Mouse (Mus musculus): ENCODE measurements at regions not wholly inside any gene's neighbourhood (a gene's known extent, or its start where the extent isn't known, plus 50 kb on each side); places are given as distances from the start of the nearest gene placed in this dataset.

GRCm38 (mm10) chr9:72198976-72199375 is 75.7 kb upstream of the Zfp280d start:
- no peaks in the 10 kb centered on the region for H3K27me3 ChIP-seq (ENCODE audit: control insufficient read depth, insufficient read depth, low read length)
- H3K9me3 ChIP-seq (replicated peaks; ENCODE audit: control insufficient read depth, low read length) = no peaks in the 10 kb centered on the region
- H3K4me1 ChIP-seq (ENCODE audit: control insufficient read depth, insufficient read depth, low read length) = no peaks in the 10 kb centered on the region
- ATAC-seq (replicated peaks; ENCODE audit: insufficient number of reproducible peaks, low FRiP score, low TSS enrichment) = no peak
- 82% methylated on average over 5 of the region's 5 CpGs for WGBS (ENCODE audit: insufficient replicate concordance)
- no peak overlapping the region for H3K27ac ChIP-seq (ENCODE audit: low read depth, low read length)
- no peak overlapping the region for H3K4me3 ChIP-seq (ENCODE audit: low read depth, low read length)
- H3K9ac ChIP-seq (ENCODE audit: low read depth, low read length) = no peak overlapping the region
- no peak overlapping the region for H3K4me2 ChIP-seq
- H3K36me3 ChIP-seq (ENCODE audit: control insufficient read depth, insufficient read depth, low read length) = no peaks in the 10 kb centered on the region

- Histone ChIP-seq H3K27me3 (ENCODE audit: control insufficient read depth, insufficient read depth, low read length) (no peaks in the 10 kb centered on the region), H3K4me3 (ENCODE audit: low read depth, low read length) (no peak overlapping the region), H3K9me3 (replicated peaks; ENCODE audit: control insufficient read depth, low read length) (no peaks in the 10 kb centered on the region), H3K27ac (ENCODE audit: low read depth, low read length) (no peak overlapping the region), H3K36me3 (ENCODE audit: control insufficient read depth, insufficient read depth, low read length) (no peaks in the 10 kb centered on the region), H3K4me1 (ENCODE audit: control insufficient read depth, insufficient read depth, low read length) (no peaks in the 10 kb centered on the region), H3K4me2 (no peak overlapping the region), H3K9ac (ENCODE audit: low read depth, low read length) (no peak overlapping the region)
- no peak for ATAC-seq (replicated peaks; ENCODE audit: insufficient number of reproducible peaks, low FRiP score, low TSS enrichment)
- WGBS (ENCODE audit: insufficient replicate concordance) = 77% methylated on average over 2 of the region's 2 CpGs
Observed at GRCm38 (mm10) chr9:72204357-72204905, 70.2 kb upstream of the Zfp280d start.

- no peak for ATAC-seq (replicated peaks; ENCODE audit: insufficient number of reproducible peaks, low FRiP score, low TSS enrichment)
- 85% methylated on average over 7 of the region's 7 CpGs for WGBS (ENCODE audit: insufficient replicate concordance)
- H3K27me3 ChIP-seq (ENCODE audit: control insufficient read depth, insufficient read depth, low read length) = no peaks in the 10 kb centered on the region
Observed at GRCm38 (mm10) chr9:72205815-72206214, 68.8 kb upstream of the Zfp280d start.

GRCm38 (mm10) chr9:72206911-72207310 is 67.7 kb upstream of the Zfp280d start:
- no peaks in the 10 kb centered on the region for H3K9me3 ChIP-seq (replicated peaks; ENCODE audit: control insufficient read depth, low read length)
- H3K36me3 ChIP-seq (ENCODE audit: control insufficient read depth, insufficient read depth, low read length) = no peaks in the 10 kb centered on the region
- no peak for ATAC-seq (replicated peaks; ENCODE audit: insufficient number of reproducible peaks, low FRiP score, low TSS enrichment)
- no peak overlapping the region for H3K27ac ChIP-seq (ENCODE audit: low read depth, low read length)
- no peak overlapping the region for H3K9ac ChIP-seq (ENCODE audit: low read depth, low read length)
- 69% methylated on average over 2 of the region's 2 CpGs for WGBS (ENCODE audit: insufficient replicate concordance)
- H3K4me1 ChIP-seq (ENCODE audit: control insufficient read depth, insufficient read depth, low read length) = no peaks in the 10 kb centered on the region
- no peak overlapping the region for H3K4me2 ChIP-seq
- no peak overlapping the region for H3K4me3 ChIP-seq (ENCODE audit: low read depth, low read length)
- H3K27me3 ChIP-seq (ENCODE audit: control insufficient read depth, insufficient read depth, low read length) = no peaks in the 10 kb centered on the region

More at GRCm38 (mm10) chr9:72205815-72206214, 68.8 kb upstream of the Zfp280d start:
- Histone ChIP-seq H3K4me2 (no peak overlapping the region), H3K27ac (ENCODE audit: low read depth, low read length) (no peak overlapping the region), H3K4me3 (ENCODE audit: low read depth, low read length) (no peak overlapping the region), H3K4me1 (ENCODE audit: control insufficient read depth, insufficient read depth, low read length) (no peaks in the 10 kb centered on the region), H3K36me3 (ENCODE audit: control insufficient read depth, insufficient read depth, low read length) (no peaks in the 10 kb centered on the region), H3K9ac (ENCODE audit: low read depth, low read length) (no peak overlapping the region), H3K9me3 (replicated peaks; ENCODE audit: control insufficient read depth, low read length) (no peaks in the 10 kb centered on the region)

- no peak overlapping the region for H3K9ac ChIP-seq (ENCODE audit: low read depth, low read length)
- no peaks in the 10 kb centered on the region for H3K9me3 ChIP-seq (replicated peaks; ENCODE audit: control insufficient read depth, low read length)
- H3K36me3 ChIP-seq (ENCODE audit: control insufficient read depth, insufficient read depth, low read length) = no peaks in the 10 kb centered on the region
- WGBS (ENCODE audit: insufficient replicate concordance) = 48% methylated on average over 7 of the region's 7 CpGs
- H3K4me1 ChIP-seq (ENCODE audit: control insufficient read depth, insufficient read depth, low read length) = no peaks in the 10 kb centered on the region
- no peak overlapping the region for H3K4me2 ChIP-seq
- ATAC-seq (replicated peaks; ENCODE audit: insufficient number of reproducible peaks, low FRiP score, low TSS enrichment) = no peak
- H3K27ac ChIP-seq (ENCODE audit: low read depth, low read length) = no peak overlapping the region
- H3K4me3 ChIP-seq (ENCODE audit: low read depth, low read length) = no peak overlapping the region
- H3K27me3 ChIP-seq (ENCODE audit: control insufficient read depth, insufficient read depth, low read length) = no peaks in the 10 kb centered on the region
Observed at GRCm38 (mm10) chr9:72208296-72208695, 66.4 kb upstream of the Zfp280d start.

GRCm38 (mm10) chr9:72217296-72218028 is 57.2 kb upstream of the Zfp280d start:
- Histone ChIP-seq H3K9ac (ENCODE audit: low read depth, low read length) (no peak overlapping the region), H3K4me1 (ENCODE audit: control insufficient read depth, insufficient read depth, low read length) (no peaks in the 10 kb centered on the region), H3K27ac (ENCODE audit: low read depth, low read length) (no peak overlapping the region), H3K4me2 (no peak overlapping the region), H3K9me3 (replicated peaks; ENCODE audit: control insufficient read depth, low read length) (no peaks in the 10 kb centered on the region; the same call in 1 of the 2 replicates), H3K4me3 (ENCODE audit: low read depth, low read length) (no peak overlapping the region), H3K36me3 (ENCODE audit: control insufficient read depth, insufficient read depth, low read length) (no peaks in the 10 kb centered on the region), H3K27me3 (ENCODE audit: control insufficient read depth, insufficient read depth, low read length) (no peaks in the 10 kb centered on the region)
- no peak for ATAC-seq (replicated peaks; ENCODE audit: insufficient number of reproducible peaks, low FRiP score, low TSS enrichment)
- WGBS (ENCODE audit: insufficient replicate concordance) = 59% methylated on average over 11 of the region's 11 CpGs

- no peaks in the 10 kb centered on the region for H3K36me3 ChIP-seq (ENCODE audit: control insufficient read depth, insufficient read depth, low read length)
- H3K9ac ChIP-seq (ENCODE audit: low read depth, low read length) = no peak overlapping the region
- H3K27me3 ChIP-seq (ENCODE audit: control insufficient read depth, insufficient read depth, low read length) = no peaks in the 10 kb centered on the region
- H3K4me3 ChIP-seq (ENCODE audit: low read depth, low read length) = no peak overlapping the region
- H3K4me2 ChIP-seq = no peak overlapping the region
- ATAC-seq (replicated peaks; ENCODE audit: insufficient number of reproducible peaks, low FRiP score, low TSS enrichment) = no peak
- H3K9me3 ChIP-seq (replicated peaks; ENCODE audit: control insufficient read depth, low read length) = no peaks in the 10 kb centered on the region; the same call in 1 of the 2 replicates
- WGBS (ENCODE audit: insufficient replicate concordance) = 67% methylated on average over 7 of the region's 7 CpGs
- H3K27ac ChIP-seq (ENCODE audit: low read depth, low read length) = no peak overlapping the region
- H3K4me1 ChIP-seq (ENCODE audit: control insufficient read depth, insufficient read depth, low read length) = no peaks in the 10 kb centered on the region
Observed at GRCm38 (mm10) chr9:72218736-72219135, 55.9 kb upstream of the Zfp280d start.

GRCm38 (mm10) chr9:72219892-72220291 is 54.8 kb upstream of the Zfp280d start:
- no peak for ATAC-seq (replicated peaks; ENCODE audit: insufficient number of reproducible peaks, low FRiP score, low TSS enrichment)
- 90% methylated on average over 12 of the region's 12 CpGs for WGBS (ENCODE audit: insufficient replicate concordance)
- H3K27ac ChIP-seq (ENCODE audit: low read depth, low read length) = no peak overlapping the region

GRCm38 (mm10) chr9:72221333-72221732 is 53.3 kb upstream of the Zfp280d start:
- Histone ChIP-seq H3K27me3 (ENCODE audit: control insufficient read depth, insufficient read depth, low read length) (no peaks in the 10 kb centered on the region), H3K9me3 (replicated peaks; ENCODE audit: control insufficient read depth, low read length) (no peaks in the 10 kb centered on the region; the same call in 1 of the 2 replicates), H3K4me3 (ENCODE audit: low read depth, low read length) (no peak overlapping the region), H3K4me2 (no peak overlapping the region), H3K4me1 (ENCODE audit: control insufficient read depth, insufficient read depth, low read length) (no peaks in the 10 kb centered on the region), H3K9ac (ENCODE audit: low read depth, low read length) (no peak overlapping the region), H3K27ac (ENCODE audit: low read depth, low read length) (no peak overlapping the region), H3K36me3 (ENCODE audit: control insufficient read depth, insufficient read depth, low read length) (no peaks in the 10 kb centered on the region)
- 76% methylated on average over 5 of the region's 5 CpGs for WGBS (ENCODE audit: insufficient replicate concordance)
- no peak for ATAC-seq (replicated peaks; ENCODE audit: insufficient number of reproducible peaks, low FRiP score, low TSS enrichment)

More at GRCm38 (mm10) chr9:72219892-72220291, 54.8 kb upstream of the Zfp280d start:
- Histone ChIP-seq H3K36me3 (ENCODE audit: control insufficient read depth, insufficient read depth, low read length) (no peaks in the 10 kb centered on the region), H3K4me3 (ENCODE audit: low read depth, low read length) (no peak overlapping the region), H3K9ac (ENCODE audit: low read depth, low read length) (no peak overlapping the region), H3K4me1 (ENCODE audit: control insufficient read depth, insufficient read depth, low read length) (no peaks in the 10 kb centered on the region), H3K9me3 (replicated peaks; ENCODE audit: control insufficient read depth, low read length) (no peaks in the 10 kb centered on the region; the same call in 1 of the 2 replicates), H3K4me2 (no peak overlapping the region), H3K27me3 (ENCODE audit: control insufficient read depth, insufficient read depth, low read length) (no peaks in the 10 kb centered on the region)
